Mouse (Mus musculus) CH12.LX (cell line): ENCODE data around the gene Ubald2. TPM values are rescaled to one million over a fixed set of nuclear protein-coding genes. Genes with fewer than 3 reads are reported as not detected.

Source experiments
- DNase-seq: peaks from one replicate; pipeline ENCODE4 v3.0.0-alpha.2; 2013; ENCODE audit errors: extremely low read depth
- H3K27ac ChIP-seq: 2 replicates; pipeline ENCODE4 v1.5.1; 2012; ENCODE audit warnings: low read depth, mild to moderate bottlenecking, control low read depth, moderate library complexity; ENCODE audit not compliant: insufficient read depth
- H3K27me3 ChIP-seq: replicated peaks from 2 replicates; pipeline ENCODE3; 2012; ENCODE audit warnings: inconsistent platforms
- H3K36me3 ChIP-seq, 2 experiments: replicated peaks in 1 of 2; 2 replicates each; pipeline versions ENCODE3 to v1.6.1; 2012; ENCODE audit warnings: inconsistent platforms in 1 of 2, low read length in 1 of 2, mild to moderate bottlenecking in 1 of 2, mixed read lengths in 1 of 2, moderate library complexity in 1 of 2; ENCODE audit not compliant: control insufficient read depth in 1 of 2, insufficient read depth in 1 of 2
- H3K4me1 ChIP-seq, 2 experiments: 2 replicates each; pipeline ENCODE4 v1.6.1; 2012; ENCODE audit warnings: inconsistent platforms in 1 of 2, moderate library complexity in 1 of 2; ENCODE audit not compliant: insufficient read depth in 2 of 2, control insufficient read depth in 1 of 2
- H3K4me2 ChIP-seq: 2 replicates; pipeline ENCODE4 v1.6.1; 2012; ENCODE audit warnings: low read depth, mild to moderate bottlenecking, control low read depth; ENCODE audit not compliant: poor library complexity, insufficient read depth, severe bottlenecking
- H3K4me3 ChIP-seq, 3 experiments: fragments of 150-350 bp in 1 of 3; sonication (generic) in 1 of 3; replicated peaks in 1 of 3; 2 replicates each; pipeline versions ENCODE3 to v1.5.1; 2011 to 2012; ENCODE audit warnings: low read depth in 2 of 3, low read length in 2 of 3, mild to moderate bottlenecking in 2 of 3, moderate library complexity in 2 of 3, control low read depth in 1 of 3, improper control_type of control experiment in 1 of 3, inconsistent platforms in 1 of 3, mixed read lengths in 1 of 3; ENCODE audit not compliant: poor library complexity in 1 of 3
- H3K79me2 ChIP-seq: replicated peaks from 2 replicates; pipeline ENCODE4 v1.6.1; 2012; ENCODE audit warnings: mild to moderate bottlenecking, moderate library complexity; ENCODE audit not compliant: control insufficient read depth, poor library complexity, insufficient read depth, severe bottlenecking; ENCODE audit errors: extremely low read depth
- H3K9ac ChIP-seq: 2 replicates; pipeline ENCODE4 v1.6.1; 2012; ENCODE audit warnings: low read depth, mild to moderate bottlenecking, control low read depth, moderate library complexity; ENCODE audit not compliant: insufficient read depth
- H3K9me3 ChIP-seq: replicated peaks from 2 replicates; pipeline ENCODE3; 2012; ENCODE audit warnings: low read length, inconsistent platforms, mixed read lengths
- CHD1 ChIP-seq: IDR thresholded peaks from 2 replicates; pipeline ENCODE4 v1.6.1; 2012; ENCODE audit warnings: low read depth, low read length, improper control_type of control experiment, inconsistent platforms
- CHD2 ChIP-seq: IDR thresholded peaks from 2 replicates; pipeline ENCODE4 v1.6.1; 2011; ENCODE audit warnings: low read length, improper control_type of control experiment
- ELF1 ChIP-seq: IDR thresholded peaks from 2 replicates; pipeline ENCODE4 v1.6.1; 2014; ENCODE audit warnings: low read depth, mild to moderate bottlenecking, inconsistent platforms, low read length, improper control_type of control experiment
- EP300 ChIP-seq: IDR thresholded peaks from 2 replicates; pipeline ENCODE4 v1.6.1; 2011; ENCODE audit warnings: low read length, improper control_type of control experiment
- GABPA ChIP-seq: IDR thresholded peaks from 2 replicates; pipeline ENCODE4 v1.6.1; 2012; ENCODE audit warnings: low read depth, low read length, improper control_type of control experiment, inconsistent platforms; ENCODE audit not compliant: insufficient replicate concordance
- HCFC1 ChIP-seq: IDR thresholded peaks from 2 replicates; pipeline ENCODE4 v1.6.1; 2012; ENCODE audit warnings: low read depth, mild to moderate bottlenecking, inconsistent platforms, low read length, improper control_type of control experiment
- IRF4 ChIP-seq: IDR thresholded peaks from 2 replicates; pipeline ENCODE4 v1.6.1; 2014; ENCODE audit warnings: low read depth, mild to moderate bottlenecking, inconsistent platforms, low read length, improper control_type of control experiment
- JUN ChIP-seq: IDR thresholded peaks from 2 replicates; pipeline ENCODE4 v1.6.1; 2011; ENCODE audit warnings: low read depth, mild to moderate bottlenecking, low read length, improper control_type of control experiment, moderate library complexity; ENCODE audit not compliant: insufficient read depth
- KAT2A ChIP-seq: IDR thresholded peaks from 2 replicates; pipeline ENCODE4 v1.6.1; 2012; ENCODE audit warnings: low read length, improper control_type of control experiment, inconsistent platforms; ENCODE audit not compliant: insufficient replicate concordance
- MAX ChIP-seq: IDR thresholded peaks from 2 replicates; pipeline ENCODE4 v1.6.1; 2011; ENCODE audit warnings: low read length, improper control_type of control experiment
- NRF1 ChIP-seq: IDR thresholded peaks from 2 replicates; pipeline ENCODE4 v1.6.1; 2014; ENCODE audit warnings: low read depth, mild to moderate bottlenecking, inconsistent platforms, low read length, improper control_type of control experiment, moderate library complexity
- RCOR1 ChIP-seq: conservative IDR thresholded peaks from 2 replicates; pipeline ENCODE4 v1.6.1; 2012; ENCODE audit warnings: low read depth, mild to moderate bottlenecking, inconsistent platforms, low read length, improper control_type of control experiment
- SMC3 ChIP-seq: IDR thresholded peaks from 2 replicates; pipeline ENCODE4 v1.6.1; 2011; ENCODE audit warnings: low read depth, low read length, improper control_type of control experiment
- ZKSCAN1 ChIP-seq: IDR thresholded peaks from 2 replicates; pipeline ENCODE4 v1.6.1; 2012; ENCODE audit warnings: low read depth, inconsistent platforms, low read length, improper control_type of control experiment, borderline replicate concordance
- ZMIZ1 ChIP-seq: IDR thresholded peaks from 2 replicates; pipeline ENCODE4 v1.6.1; 2012; ENCODE audit warnings: low read depth, mild to moderate bottlenecking, inconsistent platforms, low read length, improper control_type of control experiment
- ZNF384 ChIP-seq: IDR thresholded peaks from 2 replicates; pipeline ENCODE4 v1.6.1; 2012; ENCODE audit warnings: low read depth, low read length, improper control_type of control experiment, inconsistent platforms
- dilution Hi-C: fragments of 300-500 bp; cut with MboI; formaldehyde crosslinking; loops from 2 replicates; pipeline ENCODE4 v1.14.3; 2020; ENCODE audit warnings: low sequenced_read_pairs; ENCODE audit not compliant: extremely low pct_unique_long_range_greater_than_20kb, extremely low pct_ligation_motif_present
- in situ Hi-C: fragments of 300-500 bp; cut with MboI; formaldehyde crosslinking; loops from 3 replicates; pipeline ENCODE4 v1.14.3; 2019; ENCODE audit warnings: low sequenced_read_pairs, low pct_ligation_motif_present, low pct_unique_long_range_greater_than_20kb, mixed read lengths
- polyA plus RNA-seq: library from polyadenylated mRNA; unstranded; fragments of >175 nt; gene quantifications from 2 replicates; pipeline ENCODE4 v1.2.1, GENCODE M21; 2012; ENCODE audit warnings: low read depth; ENCODE audit not compliant: insufficient read length
- total RNA-seq, 2 experiments: library from RNA; depleted of rRNA; stranded (reverse); fragments of 300-350 nt in 1 of 2; fragments of >200 nt in 1 of 2; gene quantifications; 2 replicates each; pipeline ENCODE4 v1.2.3; 2012 to 2014

The Ubald2 gene
- total and polyA plus RNA-seq, 3 experiments, result 228 to 436 (median 336) TPM

DNA sequence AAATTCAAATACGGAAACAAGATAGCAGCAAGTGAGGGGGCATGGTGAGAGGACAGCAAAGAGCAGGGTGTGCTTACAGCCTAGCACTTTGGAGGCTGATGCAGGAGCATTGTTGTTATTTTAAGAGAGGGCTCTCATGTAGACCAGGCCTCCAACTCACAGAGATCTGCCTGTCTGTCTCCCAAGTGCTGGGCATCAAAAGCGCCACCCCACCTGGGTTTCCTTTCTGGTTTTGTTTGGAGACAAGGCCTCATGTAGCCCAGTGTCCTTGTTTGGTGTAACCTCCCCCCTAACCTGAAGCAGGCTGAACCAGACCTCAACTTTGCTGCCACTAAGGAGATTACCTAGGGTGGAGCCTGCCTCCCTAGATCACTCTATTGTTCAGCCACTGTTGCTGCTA lies 11.3 kb upstream of the Ubald2 start (continued):
- TF ChIP-seq CHD1 (peak; percentile 65; the same call in 1 of the 2 replicates), NRF1 (no peak), ZMIZ1 (0 out of 2 replicates have a peak, but pooled peaks have one; percentile 34), GABPA (no peak), CHD2 (no peak)

DNA sequence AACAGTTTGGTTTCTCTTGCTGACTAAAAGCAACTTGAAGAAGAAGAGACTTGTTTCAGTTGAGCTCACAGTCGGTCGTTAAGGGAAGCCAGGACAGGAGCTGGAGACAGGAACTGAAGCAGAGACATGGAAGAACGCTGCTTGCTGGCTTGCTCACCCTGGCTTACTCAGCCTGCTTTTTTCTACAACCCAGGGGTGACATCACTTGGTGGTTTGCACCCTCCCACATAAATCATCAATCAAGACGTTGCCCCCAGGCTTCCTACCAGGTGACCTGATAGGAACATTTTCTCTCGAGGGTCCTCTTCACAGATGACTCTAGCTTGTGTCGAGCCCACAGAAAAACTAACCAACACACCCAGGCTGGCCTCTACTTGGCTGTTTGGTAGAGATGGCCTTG lies 10.7 kb upstream of the Ubald2 start:
- H3K36me3 ChIP-seq, result peaks cover 0 to 3% of the 10 kb centered on the region in 2 experiments
- peak overlapping the region; percentile 55 for H3K4me2 ChIP-seq
- dilution Hi-C loops, result no loop called here
- H3K4me1 ChIP-seq, result peaks cover 29 to 86% of the 10 kb centered on the region in 2 experiments
- peak overlapping the region; percentile 72 for H3K9ac ChIP-seq
- in situ Hi-C loops, result loop anchor here (25.0 kb wide), 1 partner anchor 786 kb away; the partner anchor contains the start of gene Slc25a19
- TF ChIP-seq HCFC1 (0 out of 2 replicates have a peak, but pooled peaks have one; percentile 2), ZKSCAN1 (peak; percentile 32; the same call in 1 of the 2 replicates), MAX (no peak), GABPA (no peak), IRF4 (no peak), EP300 (0 out of 2 replicates have a peak, but pooled peaks have one; percentile 33), NRF1 (0 out of 2 replicates have a peak, but pooled peaks have one; percentile 1), SMC3 (no peak), ELF1 (0 out of 2 replicates have a peak, but pooled peaks have one; percentile 9), KAT2A (no peak), RCOR1 (0 out of 2 replicates have a peak, but pooled peaks have one; percentile 8), ZNF384 (peak; percentile 61), JUN (peak; percentile 13; the same call in 1 of the 2 replicates)
- peak overlapping the region; percentile 97 for H3K27ac ChIP-seq
- H3K27me3 ChIP-seq, result no peaks in the 10 kb centered on the region
- peaks cover 22% of the 10 kb centered on the region for H3K79me2 ChIP-seq
- DNase-seq, result peak; percentile 71
- H3K4me3 ChIP-seq, result peak overlapping the region; percentile 12 to 44 (median 13)
- H3K9me3 ChIP-seq, result no peaks in the 10 kb centered on the region
